Mouse (Mus musculus) liver, adult (tissue): ENCODE results near the gene 2010109A12Rik.
A peak's percentile ranks its signal among the peaks of the same experiment; 100 is the strongest.

Experiments used
- GATA4 ChIP-seq: IDR thresholded peaks from 2 replicates; pipeline ENCODE4 v1.6.1; 2014; ENCODE audit warnings: mild to moderate bottlenecking, low read length; ENCODE audit not compliant: insufficient replicate concordance

2010109A12Rik gene

DNA sequence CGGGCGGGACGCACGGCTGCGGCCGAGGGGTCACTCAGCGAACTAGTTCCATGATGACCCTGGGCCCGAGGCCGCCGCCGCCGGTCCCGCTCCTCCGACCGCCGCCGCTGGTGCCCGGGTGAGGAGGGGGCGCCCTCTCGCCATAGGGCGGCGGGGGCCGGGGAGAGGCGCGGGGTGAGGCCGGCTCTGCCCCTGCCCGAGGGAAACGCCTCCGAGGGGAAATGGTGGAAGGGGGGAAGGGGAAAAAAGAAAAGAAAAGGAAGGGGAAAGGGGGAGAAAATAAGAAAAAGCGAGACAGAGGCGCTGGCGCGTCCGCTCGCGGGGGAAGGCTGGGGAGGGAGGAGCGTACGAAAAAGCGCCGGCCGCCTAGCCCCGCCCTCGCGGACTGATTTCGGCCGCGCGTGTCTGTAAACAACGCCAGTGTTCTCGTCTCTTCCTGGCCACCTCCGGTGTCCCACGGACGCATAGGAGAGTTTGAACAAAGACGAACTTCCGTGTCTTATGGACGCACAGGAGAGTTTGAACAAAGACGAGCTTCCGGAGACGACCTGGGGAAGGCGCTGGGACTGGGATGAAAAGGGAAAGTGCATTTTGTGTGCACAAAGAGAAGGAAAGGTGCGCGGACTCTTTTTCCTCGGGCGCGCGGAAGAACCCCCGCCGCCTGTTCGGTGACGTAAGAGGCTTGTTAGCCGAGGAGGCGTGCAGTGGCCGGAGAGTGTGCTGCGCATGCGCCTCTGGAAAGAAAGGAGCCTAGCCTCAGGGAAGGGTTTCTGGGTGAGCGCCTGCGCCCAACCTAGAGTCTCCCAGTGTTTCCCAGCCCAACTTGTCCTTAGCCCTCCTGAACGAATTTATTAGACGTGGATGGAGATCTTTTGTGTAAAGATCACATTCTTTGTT, at the start of gene 2010109A12Rik, which contains the start of gene Ccni:
Gene 2010109A12Rik, plus strand, starts transcription at position 410 of the 897 bp plus-strand sequence.
Gene Ccni, minus strand, starts transcription at position 387 of the 897 bp plus-strand sequence.
- TF ChIP-seq GATA4 = peak; percentile 12; the same call in 1 of the 2 replicates

DNA sequence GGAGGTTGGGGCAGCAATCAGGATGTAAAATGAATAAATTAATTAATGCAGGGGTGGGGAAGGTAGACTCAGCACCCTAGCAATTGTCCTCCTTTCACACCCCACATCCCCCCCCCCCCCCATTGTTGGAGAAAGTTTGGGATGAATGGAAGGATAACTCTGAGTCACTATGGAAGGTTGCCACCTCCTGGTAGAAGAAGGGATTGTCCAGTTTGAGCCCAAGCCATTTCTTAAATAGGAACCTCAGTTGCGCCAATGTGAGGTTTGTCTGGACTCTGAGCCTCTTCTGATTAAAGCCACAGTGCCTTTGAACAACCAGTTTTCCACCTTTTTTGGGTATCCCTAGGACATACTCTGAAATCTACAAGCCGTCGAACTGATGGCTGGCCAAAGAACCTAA, 42.8 kb upstream of the 2010109A12Rik start:
- no peak for TF ChIP-seq GATA4

DNA sequence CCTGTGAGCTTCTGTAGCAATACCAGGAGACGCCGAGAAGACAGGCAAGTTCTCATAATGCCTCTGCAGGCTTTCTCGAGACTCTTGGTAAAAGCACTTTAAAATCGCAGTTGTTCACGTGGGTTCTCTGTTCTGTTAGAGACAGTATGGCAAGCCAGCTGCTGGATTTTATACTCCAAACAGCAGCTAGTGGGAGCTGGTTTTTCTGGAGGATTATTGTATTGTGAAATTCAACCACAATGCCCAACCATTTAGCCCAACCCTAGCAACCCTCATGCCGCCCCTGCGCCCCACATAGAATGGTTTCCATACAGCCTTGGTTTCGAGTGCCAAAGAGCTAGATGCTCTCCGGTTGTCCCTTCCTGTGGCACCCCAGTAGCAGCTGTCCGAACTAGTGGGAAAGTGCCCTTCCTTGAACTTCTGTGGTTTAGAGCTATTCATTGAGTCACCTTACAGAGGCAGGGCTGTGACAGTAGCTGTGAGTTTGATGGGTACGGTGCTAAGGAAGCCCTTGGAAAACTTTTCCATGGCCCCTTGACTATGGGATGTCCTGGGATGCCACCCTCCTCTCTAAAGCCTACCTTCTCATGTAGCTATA, 38.3 kb upstream of the 2010109A12Rik start:
- TF ChIP-seq GATA4 = no peak

DNA sequence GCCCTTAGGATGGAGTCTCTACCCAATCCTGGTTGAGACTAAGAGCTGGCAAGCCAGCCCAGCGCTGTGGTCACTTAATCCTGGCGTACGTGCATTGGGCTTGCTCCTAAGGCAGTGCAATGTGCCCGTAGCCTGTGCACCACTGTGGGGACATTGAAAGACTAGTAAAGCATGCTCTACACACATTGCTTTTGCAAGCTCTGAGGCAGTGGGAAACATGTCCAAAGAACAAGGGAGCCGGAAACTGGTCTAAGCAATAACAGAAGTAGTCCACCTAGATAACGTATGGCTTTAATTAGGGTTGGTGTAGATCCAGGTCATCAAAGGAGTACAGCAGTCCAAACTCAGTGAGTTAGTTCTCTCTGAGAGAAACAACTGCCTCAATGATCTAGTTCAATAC, 37.7 kb upstream of the 2010109A12Rik start:
- no peak for TF ChIP-seq GATA4

DNA sequence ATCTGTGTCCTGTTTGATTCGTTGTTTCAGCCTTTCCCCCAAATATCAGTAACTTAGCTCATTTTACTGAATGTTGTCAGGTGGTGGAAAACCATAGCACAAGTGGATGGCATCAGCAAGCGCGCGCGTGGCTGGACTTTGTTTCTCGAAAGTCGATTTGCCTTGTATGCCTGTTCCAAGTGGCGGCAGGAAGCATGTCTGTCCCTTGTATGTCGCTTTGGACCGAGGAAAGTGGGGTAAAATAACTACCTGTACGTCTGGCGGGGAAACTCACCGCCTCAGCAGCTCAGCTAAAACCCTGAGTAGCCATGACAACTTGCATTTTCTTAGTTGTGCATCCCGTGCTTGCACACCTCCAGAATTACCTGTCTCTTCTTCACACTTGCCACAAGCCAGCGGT, 34.9 kb upstream of the 2010109A12Rik start:
- TF ChIP-seq GATA4 = no peak

DNA sequence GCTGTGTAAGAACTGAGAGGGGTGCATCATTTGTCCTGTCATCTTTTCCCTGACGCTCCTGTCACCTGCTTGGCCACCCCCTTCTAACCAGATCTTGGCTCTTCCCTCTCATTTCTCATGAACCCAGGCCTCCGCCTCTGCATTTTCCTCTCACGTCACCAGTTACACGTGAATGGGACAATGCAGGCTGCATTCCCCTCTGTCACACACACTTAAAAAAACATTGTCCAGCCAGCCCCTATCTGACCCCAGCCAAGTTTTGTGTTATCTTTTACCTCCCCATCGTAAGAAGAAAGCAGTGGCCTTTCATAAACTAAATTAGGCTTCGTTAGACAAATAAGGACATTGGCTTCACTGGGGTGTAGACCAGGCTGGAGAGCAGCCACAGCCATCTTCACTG, 33.8 kb upstream of the 2010109A12Rik start:
- no peak for TF ChIP-seq GATA4

DNA sequence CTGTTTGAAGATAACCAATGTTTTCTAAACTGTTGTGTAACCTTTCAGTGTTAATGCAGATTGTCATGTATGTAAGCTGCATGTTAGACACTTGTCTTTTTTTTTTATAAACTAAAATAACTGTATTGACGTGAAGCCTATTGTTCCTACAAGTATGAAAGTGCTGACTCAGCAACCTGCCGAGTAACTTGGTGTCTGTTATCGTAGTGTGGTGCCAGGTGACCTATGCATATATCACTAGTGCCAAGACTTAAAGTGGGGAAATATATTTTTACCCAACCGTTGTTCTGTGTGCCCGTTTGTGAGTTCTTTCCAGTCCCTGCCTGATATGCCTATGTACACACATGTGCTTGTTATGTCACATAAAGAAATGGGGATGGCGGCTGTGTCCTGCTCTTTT, 31.6 kb upstream of the 2010109A12Rik start:
- TF ChIP-seq GATA4 = no peak

DNA sequence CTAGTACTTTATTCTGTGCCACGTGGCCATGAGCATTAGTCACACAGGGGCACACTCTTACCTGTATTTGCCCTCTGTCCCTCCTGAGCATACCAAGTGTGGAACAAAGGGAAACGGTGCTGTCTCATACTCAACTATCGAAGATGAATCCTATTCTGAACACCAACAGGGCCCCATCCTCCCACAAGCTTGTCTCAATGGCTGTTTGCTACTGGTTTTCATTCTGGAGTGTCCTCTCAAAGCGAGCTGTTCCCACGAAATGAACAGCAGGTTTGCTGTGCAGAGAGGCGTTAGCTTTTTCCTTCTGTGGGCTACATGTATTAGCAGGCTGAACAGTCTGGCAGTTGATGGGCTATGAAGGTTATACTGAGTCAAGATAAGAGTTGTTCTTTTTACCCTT, 27.7 kb upstream of the 2010109A12Rik start:
- TF ChIP-seq GATA4 = no peak

DNA sequence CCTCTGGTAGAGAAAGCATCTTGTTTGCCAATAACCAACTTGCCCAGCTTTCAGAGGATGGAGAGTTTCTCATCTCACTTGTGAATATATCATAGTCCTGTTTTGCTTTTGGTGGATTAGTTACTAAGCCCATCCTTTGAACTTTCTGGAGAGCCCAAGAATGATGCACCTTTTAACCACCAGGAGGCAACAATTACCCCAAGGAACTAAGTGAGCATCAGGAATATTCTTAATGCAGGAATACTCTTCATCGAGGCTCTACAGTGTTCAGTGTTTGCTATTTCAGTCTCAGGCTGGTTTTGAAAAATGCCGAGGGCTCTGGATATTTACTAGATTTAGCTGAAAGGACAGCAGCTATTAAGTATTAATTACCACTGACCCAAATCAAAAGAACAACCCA, 26.1 kb upstream of the 2010109A12Rik start:
- TF ChIP-seq GATA4 = no peak

DNA sequence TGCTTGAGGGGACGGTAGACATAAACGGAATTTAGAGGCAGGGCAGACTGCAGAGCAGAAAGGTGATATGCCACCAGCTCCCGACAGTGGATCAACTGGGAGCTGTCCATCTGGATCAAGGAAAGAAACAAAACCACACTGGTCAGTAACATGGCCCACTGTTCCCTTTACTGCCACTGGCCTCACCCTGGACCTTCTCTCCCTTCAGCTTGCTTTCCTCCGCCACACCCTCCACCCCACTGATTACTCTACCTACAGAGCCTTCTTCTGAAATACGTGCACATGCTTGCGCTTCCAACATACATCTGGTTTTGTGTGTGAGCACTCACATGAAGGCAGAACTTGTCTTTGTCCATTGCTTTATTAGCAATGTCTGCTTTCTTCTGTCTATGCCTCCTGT, 23.0 kb upstream of the 2010109A12Rik start:
- TF ChIP-seq GATA4 = no peak

DNA sequence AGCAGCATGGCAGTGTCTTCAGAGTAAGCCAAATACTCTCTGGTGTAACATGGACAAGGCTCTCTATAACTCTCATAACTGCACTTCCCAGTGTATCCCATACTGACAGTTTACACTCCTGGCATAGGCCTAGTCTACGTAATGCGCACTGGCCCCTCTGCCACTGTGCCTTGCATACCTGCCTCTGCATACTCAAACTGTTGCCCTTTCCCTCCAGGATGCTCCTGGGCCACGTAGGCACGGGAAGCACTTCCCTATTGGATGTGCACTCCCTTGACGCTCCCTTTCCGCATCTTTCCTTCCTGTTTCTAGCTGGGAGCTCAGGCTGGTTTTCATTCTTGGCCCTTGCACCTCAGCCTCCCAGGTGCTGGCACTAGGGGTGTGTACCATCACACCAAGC, 21.8 kb upstream of the 2010109A12Rik start:
- no peak for TF ChIP-seq GATA4

DNA sequence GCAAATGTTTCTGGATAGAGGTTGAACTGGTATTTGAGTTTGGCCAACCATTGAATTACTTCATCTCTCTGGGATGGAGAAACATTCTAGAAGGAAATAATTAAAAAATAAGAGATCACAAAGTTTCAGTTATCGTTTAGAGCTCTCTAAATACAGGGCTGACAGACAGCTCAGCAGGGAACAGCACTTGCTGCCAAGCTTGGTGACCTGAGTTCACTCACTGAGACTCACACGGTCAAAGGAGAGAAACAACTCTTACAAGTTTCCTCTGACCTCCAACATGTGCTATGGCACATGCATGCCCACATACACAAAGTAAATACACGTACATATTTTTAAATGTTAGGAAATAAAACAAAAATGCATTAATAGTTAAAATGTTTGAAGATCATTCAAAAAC, 16.7 kb upstream of the 2010109A12Rik start:
- no peak for TF ChIP-seq GATA4

DNA sequence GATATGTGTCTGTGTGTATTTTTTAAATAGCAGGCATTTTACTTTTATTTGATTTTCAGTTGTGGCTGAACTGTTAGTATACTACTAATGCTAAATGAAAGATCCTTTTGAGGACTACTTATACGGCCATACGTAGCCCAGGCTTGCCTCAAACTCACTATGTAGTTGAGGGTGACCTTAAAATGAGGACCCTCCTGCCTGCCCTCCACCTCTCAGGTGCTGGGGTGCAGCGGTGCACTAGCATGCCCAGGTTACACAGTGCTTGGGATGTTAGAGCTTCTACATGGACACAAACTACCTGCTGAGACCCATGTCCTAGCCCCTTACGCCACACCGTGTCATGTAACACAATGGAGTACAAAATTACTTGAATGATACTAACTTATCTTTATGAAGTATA, 15.9 kb upstream of the 2010109A12Rik start:
- no peak for TF ChIP-seq GATA4

DNA sequence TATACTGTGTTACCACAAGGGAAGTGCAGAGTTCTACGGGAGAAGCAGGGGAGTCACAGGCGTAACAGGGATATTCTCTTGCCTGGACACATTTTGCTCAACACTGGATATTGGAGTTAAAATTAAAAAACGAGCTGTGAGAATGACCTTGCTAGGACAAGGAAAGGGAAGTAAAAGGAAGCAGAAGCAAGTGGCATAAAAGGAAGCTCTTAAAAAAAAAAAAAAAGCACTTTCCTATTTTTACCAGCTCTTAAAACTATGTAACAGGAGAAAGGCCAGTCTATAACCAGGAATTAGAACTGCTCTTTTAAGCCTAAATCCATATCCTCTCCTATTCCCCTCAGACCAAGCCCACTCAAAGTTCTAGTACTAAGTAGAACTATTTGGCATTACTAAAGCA, 8.1 kb upstream of the 2010109A12Rik start:
- TF ChIP-seq GATA4 = no peak

DNA sequence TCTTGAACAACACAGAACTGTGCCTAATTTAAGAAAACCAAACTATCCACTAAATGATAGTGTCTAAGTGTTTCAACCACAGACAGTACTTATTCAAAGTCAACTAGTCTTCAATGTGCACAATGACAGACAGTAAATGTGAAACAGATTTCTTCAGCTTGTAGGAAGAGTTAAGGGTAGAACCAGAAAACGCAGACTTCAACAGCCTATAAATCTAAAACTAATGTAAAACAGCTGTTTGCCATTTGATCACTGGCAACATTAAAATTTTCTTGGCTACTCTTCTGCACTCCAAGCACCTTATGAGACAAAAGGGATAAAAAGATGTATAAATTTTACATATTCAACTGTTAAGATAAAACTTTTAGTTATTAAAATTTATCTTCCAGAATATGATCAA, 5.1 kb upstream of the 2010109A12Rik start:
- TF ChIP-seq GATA4 = no peak

DNA sequence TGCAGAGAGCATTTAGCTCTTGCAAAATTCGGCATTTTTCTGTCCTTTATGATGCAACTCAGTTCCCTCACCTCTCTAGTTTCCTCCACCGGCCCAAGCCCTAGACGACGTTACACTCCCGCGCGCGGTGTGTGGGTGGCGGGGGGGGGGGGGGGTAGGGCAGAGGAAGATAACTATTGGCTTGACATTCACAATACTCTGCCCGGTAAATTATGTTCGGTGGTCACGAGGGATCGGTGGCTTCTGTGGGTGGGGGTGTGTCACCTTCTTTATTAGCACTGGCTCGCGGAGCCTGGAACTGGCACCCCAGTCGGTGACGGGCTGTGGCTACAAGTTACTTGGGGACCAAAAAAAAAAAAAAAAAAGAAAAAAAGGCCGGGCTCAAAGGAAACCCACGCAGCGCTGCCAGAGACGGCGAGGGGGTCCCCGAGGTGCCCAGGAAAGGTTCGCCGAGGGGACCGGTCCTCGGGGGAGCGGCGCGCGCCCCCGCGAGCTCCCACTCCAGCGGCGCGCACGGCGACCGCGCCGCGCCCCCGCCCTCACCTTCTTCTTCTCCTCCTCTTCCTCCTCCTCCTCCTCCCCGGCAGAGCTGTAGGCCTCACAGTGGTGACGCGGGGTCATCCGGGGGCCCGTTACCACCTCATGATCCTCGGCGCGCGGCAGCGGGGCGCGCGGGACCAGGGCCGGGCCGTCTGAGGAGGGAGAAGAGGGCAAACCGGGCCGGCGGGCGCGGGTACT, 778 bp upstream of the 2010109A12Rik start:
- TF ChIP-seq GATA4 = no peak

DNA sequence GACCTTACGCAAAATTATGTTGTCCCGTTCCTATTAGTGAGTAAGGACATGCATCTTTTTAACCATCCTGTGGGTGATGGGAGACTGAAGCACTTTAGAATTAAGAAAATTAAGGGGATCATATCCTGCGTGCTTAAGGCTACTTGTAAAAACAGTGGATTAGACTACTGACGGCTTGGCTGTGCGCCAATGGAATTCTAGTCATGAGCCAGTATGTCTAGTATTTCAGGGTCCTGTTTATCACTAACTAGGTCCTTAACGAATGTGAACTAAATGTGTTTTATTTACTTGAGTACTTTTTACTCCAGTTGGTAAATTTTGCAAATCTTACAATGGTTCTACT, 659 bp downstream of the 2010109A12Rik start:
- TF ChIP-seq GATA4 = no peak

DNA sequence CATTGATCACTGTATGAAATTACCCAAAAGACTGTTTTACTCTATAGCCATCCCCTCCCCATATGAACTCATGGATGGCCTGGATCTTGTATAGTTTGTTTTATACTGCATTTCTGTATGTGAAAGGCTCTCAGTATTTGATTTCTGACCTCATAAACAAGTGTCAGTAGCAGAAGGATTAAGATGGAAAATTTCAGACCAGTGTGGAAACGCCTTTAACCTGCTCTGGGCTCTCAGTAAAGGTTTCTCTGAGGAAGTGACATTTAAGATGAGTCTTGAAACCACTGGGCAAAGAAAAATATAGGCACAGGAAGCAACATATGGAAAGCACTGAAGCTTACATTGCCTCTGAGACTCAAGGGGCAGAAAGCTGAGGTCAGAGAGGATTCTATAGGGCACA, 1.2 kb downstream of the 2010109A12Rik start:
- no peak for TF ChIP-seq GATA4
